Mouse (Mus musculus): ENCODE data around the gene Rfx3. TPM values are rescaled to one million over a fixed set of nuclear protein-coding genes. Genes with fewer than 3 reads are reported as not detected.
A peak's percentile ranks its signal among the peaks of the same experiment; 100 is the strongest.

The Rfx3 gene
- polyA plus RNA-seq, 1 experiment: 12.5 TPM

GRCm38 (mm10) chr19:27770716-27771265, 240.2 kb downstream of the Rfx3 start:
- H3K4me3 ChIP-seq (ENCODE audit: insufficient read depth, low read length): no peak overlapping the region
- H3K27ac ChIP-seq (ENCODE audit: insufficient read depth, low read length): 0 out of 2 replicates have a peak overlapping the region, but pooled peaks have one; percentile 41
- H3K4me1 ChIP-seq (ENCODE audit: control insufficient read depth, insufficient read depth, low read length): no peaks in the 10 kb centered on the region
- no peak for TF ChIP-seq CTCF (IDR thresholded peaks at IDR 0.05; ENCODE audit: extremely low read depth, insufficient read depth, low read length)
- no peak for TF ChIP-seq POLR2A (IDR thresholded peaks at IDR 0.05; ENCODE audit: extremely low read depth, insufficient read depth, low read length)

DNA sequence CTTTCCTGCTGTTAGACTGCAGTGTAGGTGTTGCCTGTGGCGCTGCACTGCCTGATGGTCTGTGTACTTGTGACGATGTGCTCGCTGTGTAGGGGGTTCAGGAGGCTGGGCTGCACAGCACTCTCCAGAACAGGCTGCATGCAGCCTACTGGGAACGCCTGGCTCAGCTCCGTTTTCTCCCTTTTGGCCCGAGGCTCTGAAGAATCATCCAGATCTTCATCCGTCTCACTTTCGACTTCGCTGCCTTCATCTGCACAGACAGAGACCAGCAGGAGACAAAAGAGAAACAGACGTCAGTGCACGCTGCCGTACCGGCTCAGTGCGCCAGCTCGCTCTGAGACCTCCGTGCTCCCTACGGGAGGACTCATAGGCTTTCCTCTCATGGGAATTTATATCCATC, 242.5 kb downstream of the Rfx3 start:
- peak overlapping the region; percentile 4; the same call in 1 of the 2 replicates for H3K4me3 ChIP-seq (ENCODE audit: insufficient read depth, low read length)
- H3K27ac ChIP-seq (ENCODE audit: insufficient read depth, low read length): no peak overlapping the region
- no peaks in the 10 kb centered on the region for H3K4me1 ChIP-seq (ENCODE audit: control insufficient read depth, insufficient read depth, low read length)
- peak; percentile 41; the same call in 1 of the 2 replicates for TF ChIP-seq POLR2A (IDR thresholded peaks at IDR 0.05; ENCODE audit: extremely low read depth, insufficient read depth, low read length)
- TF ChIP-seq CTCF (IDR thresholded peaks at IDR 0.05; ENCODE audit: extremely low read depth, insufficient read depth, low read length): no peak

DNA sequence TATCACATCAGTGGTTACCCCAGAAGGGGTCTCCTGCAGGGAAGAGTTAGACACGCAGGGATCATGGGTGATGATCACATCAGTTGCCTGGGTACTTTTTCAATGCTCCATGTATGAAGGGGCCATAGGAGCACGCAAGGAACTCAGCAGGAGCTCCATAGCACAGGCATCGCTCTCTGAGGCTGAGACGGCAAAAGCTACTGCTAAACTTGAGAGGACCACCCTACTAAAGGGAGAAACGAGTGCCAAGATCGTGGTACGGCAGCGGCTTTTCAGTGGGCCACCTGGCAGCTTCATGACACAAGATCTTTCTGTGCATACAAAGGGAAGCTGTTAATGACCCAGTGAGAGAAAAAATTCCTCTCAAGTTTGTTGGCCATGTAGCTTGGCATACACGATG, 250.7 kb downstream of the Rfx3 start:
- H3K4me3 ChIP-seq (ENCODE audit: insufficient read depth, low read length): no peak overlapping the region
- no peaks in the 10 kb centered on the region for H3K4me1 ChIP-seq (ENCODE audit: control insufficient read depth, insufficient read depth, low read length)
- no peak for TF ChIP-seq CTCF (IDR thresholded peaks at IDR 0.05; ENCODE audit: extremely low read depth, insufficient read depth, low read length)
- TF ChIP-seq POLR2A (IDR thresholded peaks at IDR 0.05; ENCODE audit: extremely low read depth, insufficient read depth, low read length): no peak
- no peak overlapping the region for H3K27ac ChIP-seq (ENCODE audit: insufficient read depth, low read length)

DNA sequence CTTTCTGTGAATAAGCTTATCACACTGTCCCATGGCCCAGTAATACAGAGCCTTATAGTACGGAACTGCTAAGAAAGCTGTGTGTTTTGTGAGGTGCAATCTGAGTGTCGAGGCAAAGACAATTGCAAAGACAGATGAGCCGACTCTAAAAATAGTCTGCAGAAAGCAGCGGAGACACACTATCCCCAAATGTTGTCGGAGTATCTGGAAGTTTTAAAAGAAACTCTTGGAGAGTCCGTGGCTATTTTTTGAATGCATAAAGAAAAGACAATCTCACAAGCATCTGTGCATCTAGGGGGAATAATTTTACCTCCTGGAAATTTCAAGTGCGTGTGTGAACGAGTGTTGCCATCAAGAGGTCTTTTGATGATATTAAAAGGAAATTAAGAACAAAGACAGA, 251.6 kb downstream of the Rfx3 start:
- H3K4me1 ChIP-seq (ENCODE audit: control insufficient read depth, insufficient read depth, low read length): no peaks in the 10 kb centered on the region
- H3K27ac ChIP-seq (ENCODE audit: insufficient read depth, low read length): no peak overlapping the region
- TF ChIP-seq CTCF (IDR thresholded peaks at IDR 0.05; ENCODE audit: extremely low read depth, insufficient read depth, low read length): no peak
- no peak for TF ChIP-seq POLR2A (IDR thresholded peaks at IDR 0.05; ENCODE audit: extremely low read depth, insufficient read depth, low read length)
- no peak overlapping the region for H3K4me3 ChIP-seq (ENCODE audit: insufficient read depth, low read length)

- no peak overlapping the region for H3K27ac ChIP-seq (ENCODE audit: insufficient read depth, low read length)
- TF ChIP-seq CTCF (IDR thresholded peaks at IDR 0.05; ENCODE audit: extremely low read depth, insufficient read depth, low read length) (no peak), POLR2A (IDR thresholded peaks at IDR 0.05; ENCODE audit: extremely low read depth, insufficient read depth, low read length) (no peak)
- no peak overlapping the region for H3K4me3 ChIP-seq (ENCODE audit: insufficient read depth, low read length)
- no peaks in the 10 kb centered on the region for H3K4me1 ChIP-seq (ENCODE audit: control insufficient read depth, insufficient read depth, low read length)
Measured at GRCm38 (mm10) chr19:27747301-27747700, 263.7 kb downstream of the Rfx3 start.

GRCm38 (mm10) chr19:27738908-27739307, 272.1 kb downstream of the Rfx3 start:
- Histone ChIP-seq H3K4me1 (ENCODE audit: control insufficient read depth, insufficient read depth, low read length) (no peaks in the 10 kb centered on the region), H3K27ac (ENCODE audit: insufficient read depth, low read length) (no peak overlapping the region), H3K4me3 (ENCODE audit: insufficient read depth, low read length) (no peak overlapping the region)
- TF ChIP-seq CTCF (IDR thresholded peaks at IDR 0.05; ENCODE audit: extremely low read depth, insufficient read depth, low read length) (no peak), POLR2A (IDR thresholded peaks at IDR 0.05; ENCODE audit: extremely low read depth, insufficient read depth, low read length) (no peak)

- no peak for TF ChIP-seq CTCF (IDR thresholded peaks at IDR 0.05; ENCODE audit: extremely low read depth, insufficient read depth, low read length)
- TF ChIP-seq POLR2A (IDR thresholded peaks at IDR 0.05; ENCODE audit: extremely low read depth, insufficient read depth, low read length): no peak
- Histone ChIP-seq H3K4me1 (ENCODE audit: control insufficient read depth, insufficient read depth, low read length) (no peaks in the 10 kb centered on the region), H3K4me3 (ENCODE audit: insufficient read depth, low read length) (no peak overlapping the region), H3K27ac (ENCODE audit: insufficient read depth, low read length) (no peak overlapping the region)
Measured at GRCm38 (mm10) chr19:27736571-27736970, 274.4 kb downstream of the Rfx3 start.

- no peak overlapping the region for H3K27ac ChIP-seq (ENCODE audit: insufficient read depth, low read length)
- no peaks in the 10 kb centered on the region for H3K4me1 ChIP-seq (ENCODE audit: control insufficient read depth, insufficient read depth, low read length)
- no peak overlapping the region for H3K4me3 ChIP-seq (ENCODE audit: insufficient read depth, low read length)
- no peak for TF ChIP-seq CTCF (IDR thresholded peaks at IDR 0.05; ENCODE audit: extremely low read depth, insufficient read depth, low read length)
- TF ChIP-seq POLR2A (IDR thresholded peaks at IDR 0.05; ENCODE audit: extremely low read depth, insufficient read depth, low read length): no peak
Measured at GRCm38 (mm10) chr19:27718931-27719330, 292.0 kb downstream of the Rfx3 start.

GRCm38 (mm10) chr19:27716274-27716673, 294.7 kb downstream of the Rfx3 start:
- no peak for TF ChIP-seq CTCF (IDR thresholded peaks at IDR 0.05; ENCODE audit: extremely low read depth, insufficient read depth, low read length)
- Histone ChIP-seq H3K4me3 (ENCODE audit: insufficient read depth, low read length) (no peak overlapping the region), H3K4me1 (ENCODE audit: control insufficient read depth, insufficient read depth, low read length) (no peaks in the 10 kb centered on the region), H3K27ac (ENCODE audit: insufficient read depth, low read length) (no peak overlapping the region)
